Mouse (Mus musculus) kidney, embryonic 14.5 days (tissue): ENCODE results near the gene Myo1f. TPM values are rescaled to one million over a fixed set of nuclear protein-coding genes. Genes with fewer than 3 reads are reported as not detected.

ENCODE experiments used
- ATAC-seq: fragments of 200-750 bp; cut with Nextera tagmentation; 2 replicates; pipeline ENCODE4 v1.8.0; 2017; ENCODE audit warnings: moderate number of reproducible peaks, mild to moderate bottlenecking, moderate TSS enrichment, moderate library complexity; ENCODE audit not compliant: low FRiP score, low TSS enrichment
- H3K27ac ChIP-seq: fragments of 300-500 bp; sonication (generic); 2 replicates; pipeline ENCODE4 v1.5.1; 2014; ENCODE audit warnings: low read depth, mild to moderate bottlenecking, low read length, moderate library complexity, mixed read lengths
- H3K27me3 ChIP-seq: fragments of 300-500 bp; sonication (generic); 2 replicates; pipeline ENCODE4 v1.6.1; 2014; ENCODE audit warnings: mild to moderate bottlenecking, low read length; ENCODE audit not compliant: control insufficient read depth, insufficient read depth
- H3K36me3 ChIP-seq: fragments of 300-500 bp; sonication (generic); 2 replicates; pipeline ENCODE4 v1.6.1; 2014; ENCODE audit warnings: low read length, mixed read lengths; ENCODE audit not compliant: control insufficient read depth, insufficient read depth
- H3K4me1 ChIP-seq: fragments of 300-500 bp; sonication (generic); 2 replicates; pipeline ENCODE4 v1.6.1; 2014; ENCODE audit warnings: low read length, mixed read lengths; ENCODE audit not compliant: control insufficient read depth, insufficient read depth
- H3K4me2 ChIP-seq: fragments of 300-500 bp; sonication (generic); replicated peaks from 2 replicates; pipeline ENCODE4 v1.6.1; 2014; ENCODE audit warnings: low read depth, mild to moderate bottlenecking, low read length
- H3K4me3 ChIP-seq: fragments of 300-500 bp; sonication (generic); 2 replicates; pipeline ENCODE4 v1.5.1; 2014; ENCODE audit warnings: mild to moderate bottlenecking, low read length
- H3K9ac ChIP-seq: fragments of 300-500 bp; sonication (generic); 2 replicates; pipeline ENCODE4 v1.6.1; 2014; ENCODE audit warnings: low read depth, mild to moderate bottlenecking, low read length, moderate library complexity
- H3K9me3 ChIP-seq: fragments of 300-500 bp; sonication (generic); 2 replicates; pipeline ENCODE4 v1.6.1; 2016; ENCODE audit warnings: low read length; ENCODE audit not compliant: control insufficient read depth
- WGBS: fragments of 180-500 bp; shearing (Covaris S2); extraction: QIAGEN DNeasy Blood & Tissue Kit; methylation state at CpG from one replicate; pipeline ENCODE4 v1.1.7; 2014; 5-methylcytosine and 5-hydroxymethylcytosine counted together
- polyA plus RNA-seq: library from polyadenylated mRNA; unstranded; fragments of >200 nt; fragmentation: Nextera tagmentation; extraction: Ambion mirVana; gene quantifications from 2 replicates; pipeline ENCODE4 v1.2.1, GENCODE M21; 2014

Myo1f gene
- 0.96 and 2.3 TPM in 2 replicates for polyA plus RNA-seq

- Histone ChIP-seq H3K27me3 (no peaks in the 10 kb centered on the region), H3K9ac (no peak within 1 kb of the TSS), H3K4me1 (no peaks in the 10 kb centered on the region), H3K4me2 (no peak within 1 kb of the TSS), H3K4me3 (no peak within 1 kb of the TSS), H3K36me3 (peaks cover 10% of the 10 kb centered on the region), H3K27ac (no peak within 1 kb of the TSS), H3K9me3 (no peaks in the 10 kb centered on the region)
- no peak for ATAC-seq
- 34% methylated on average over 6 of the region's 6 CpGs for WGBS
These were observed at the start of gene Myo1f for GRCm38 (mm10) chr17:33555223-33555855. Myo1f (plus strand) TSS chr17:33555707.

- no peak for ATAC-seq
These were observed 47.1 kb upstream of the Myo1f start for GRCm38 (mm10) chr17:33508386-33508785.

GRCm38 (mm10) chr17:33510172-33510571 lies 45.3 kb upstream of the Myo1f start:
- H3K27me3 ChIP-seq: no peaks in the 10 kb centered on the region
- H3K9me3 ChIP-seq: no peaks in the 10 kb centered on the region
- no peaks in the 10 kb centered on the region for H3K36me3 ChIP-seq
- H3K4me1 ChIP-seq: no peaks in the 10 kb centered on the region
- no peak overlapping the region for H3K4me2 ChIP-seq
- ATAC-seq: no peak
- WGBS: 79% methylated on average over 5 of the region's 5 CpGs
- H3K9ac ChIP-seq: no peak overlapping the region
- H3K4me3 ChIP-seq: no peak overlapping the region
- no peak overlapping the region for H3K27ac ChIP-seq

More at GRCm38 (mm10) chr17:33508386-33508785, 47.1 kb upstream of the Myo1f start:
- Histone ChIP-seq H3K4me2 (no peak overlapping the region), H3K4me1 (peaks cover 5% of the 10 kb centered on the region; the same call in 1 of the 2 replicates), H3K9ac (no peak overlapping the region), H3K27me3 (no peaks in the 10 kb centered on the region), H3K27ac (no peak overlapping the region), H3K9me3 (no peaks in the 10 kb centered on the region), H3K4me3 (no peak overlapping the region), H3K36me3 (no peaks in the 10 kb centered on the region)
- 91% methylated on average over 1 of the region's 1 CpGs for WGBS

- Histone ChIP-seq H3K36me3 (no peaks in the 10 kb centered on the region), H3K27ac (no peak overlapping the region), H3K9ac (no peak overlapping the region), H3K27me3 (no peaks in the 10 kb centered on the region), H3K9me3 (no peaks in the 10 kb centered on the region), H3K4me2 (no peak overlapping the region), H3K4me1 (no peaks in the 10 kb centered on the region), H3K4me3 (no peak overlapping the region)
- no peak for ATAC-seq
- WGBS: 38% methylated on average over 2 of the region's 2 CpGs
These were observed 42.8 kb upstream of the Myo1f start for GRCm38 (mm10) chr17:33512441-33513415.

- Histone ChIP-seq H3K36me3 (no peaks in the 10 kb centered on the region), H3K4me3 (no peak overlapping the region), H3K27ac (no peak overlapping the region), H3K27me3 (no peaks in the 10 kb centered on the region), H3K4me1 (no peaks in the 10 kb centered on the region), H3K9ac (no peak overlapping the region), H3K9me3 (no peaks in the 10 kb centered on the region), H3K4me2 (no peak overlapping the region)
- 82% methylated on average over 5 of the region's 5 CpGs for WGBS
- ATAC-seq: no peak
These were observed 41.6 kb upstream of the Myo1f start for GRCm38 (mm10) chr17:33513874-33514273.

- 0% methylated on average over 1 of the region's 1 CpGs for WGBS
- H3K9ac ChIP-seq: no peak overlapping the region
- H3K4me3 ChIP-seq: no peak overlapping the region
- peaks cover 7% of the 10 kb centered on the region; the same call in 1 of the 2 replicates for H3K4me1 ChIP-seq
- H3K4me2 ChIP-seq: no peak overlapping the region
- ATAC-seq: no peak
- H3K36me3 ChIP-seq: no peaks in the 10 kb centered on the region
- H3K27me3 ChIP-seq: no peaks in the 10 kb centered on the region
- H3K27ac ChIP-seq: no peak overlapping the region
- no peaks in the 10 kb centered on the region for H3K9me3 ChIP-seq
These were observed 35.1 kb upstream of the Myo1f start for GRCm38 (mm10) chr17:33520366-33520765.

GRCm38 (mm10) chr17:33523431-33523917 lies 32.0 kb upstream of the Myo1f start:
- peak overlapping the region; percentile 71 for H3K4me3 ChIP-seq
- H3K4me2 ChIP-seq: peak overlapping the region; percentile 76
- peak; percentile 65 for ATAC-seq
- H3K4me1 ChIP-seq: peaks cover 7% of the 10 kb centered on the region; the same call in 1 of the 2 replicates
- H3K27me3 ChIP-seq: no peaks in the 10 kb centered on the region
- peaks cover 3% of the 10 kb centered on the region; the same call in 1 of the 2 replicates for H3K36me3 ChIP-seq
- H3K9ac ChIP-seq: peak overlapping the region; percentile 71
- H3K9me3 ChIP-seq: no peaks in the 10 kb centered on the region
- peak overlapping the region; percentile 86 for H3K27ac ChIP-seq
- WGBS: 1% methylated on average over 13 of the region's 13 CpGs

DNA sequence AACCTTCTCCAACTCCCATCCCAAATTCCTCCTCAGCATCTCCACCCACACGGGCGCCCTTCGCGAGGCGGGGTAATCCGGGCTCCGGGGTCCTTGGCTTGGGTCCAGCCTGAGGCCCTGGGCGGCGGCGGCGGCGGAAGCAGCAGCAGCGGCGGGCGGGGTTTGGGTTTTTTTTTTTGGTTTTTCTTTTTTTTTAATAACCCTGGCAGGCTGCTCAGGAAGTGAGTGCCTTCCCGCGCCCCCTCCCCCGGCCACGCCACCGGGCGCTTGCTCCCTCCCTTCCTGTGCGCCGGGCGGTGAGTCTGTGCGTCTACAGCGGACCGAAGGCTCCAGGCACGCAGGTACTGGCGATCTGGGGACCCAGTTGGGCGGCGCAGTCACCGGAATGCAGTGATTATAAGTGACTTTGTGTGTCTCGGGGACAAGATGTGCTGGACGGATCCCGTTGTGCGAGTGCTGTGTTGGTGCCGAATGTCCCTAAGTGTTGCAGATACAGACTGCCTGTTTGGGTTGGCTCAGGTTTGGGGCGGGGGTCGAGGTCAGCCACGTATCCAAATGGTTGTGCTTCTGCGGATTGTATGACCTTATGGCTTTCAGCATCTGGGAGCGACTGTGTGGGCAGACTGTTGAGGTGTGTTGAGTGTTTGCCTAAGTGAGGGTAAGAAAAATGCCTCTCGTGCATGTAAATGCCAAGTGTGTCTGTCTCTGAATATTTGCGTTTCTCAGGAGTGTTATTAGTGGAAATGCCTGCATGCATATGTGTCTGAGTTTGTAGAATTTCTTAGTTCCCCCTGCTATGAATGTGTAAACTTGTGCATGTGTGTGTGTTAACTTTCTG lies 31.4 kb upstream of the Myo1f start, which contains the start of gene Adamts10:
Adamts10 (plus strand) TSS at position 287 of the 838 bp plus-strand sequence.
- Histone ChIP-seq H3K27ac (peak within 1 kb of the TSS; percentile 86), H3K9me3 (no peaks in the 10 kb centered on the region), H3K36me3 (peaks cover 9% of the 10 kb centered on the region), H3K4me2 (peak within 1 kb of the TSS; percentile 76), H3K27me3 (no peaks in the 10 kb centered on the region), H3K9ac (peak within 1 kb of the TSS; percentile 71), H3K4me3 (peak within 1 kb of the TSS; percentile 71), H3K4me1 (peaks cover 7% of the 10 kb centered on the region; the same call in 1 of the 2 replicates)
- ATAC-seq: peak; percentile 75
- under 1% methylated on average over 44 of the region's 44 CpGs for WGBS
